ENCODE assay signal across 10 mouse cellular contexts in genomic region chr2:33559334-33559733, GRCm38 (mm10).
DNase-seq lines count a peak whose midpoint lies in the region; ATAC-seq and TF ChIP-seq lines count a peak whose summit lies in the region.
"Had no signal": no experiment of that assay in that cellular context is flagged by ENCODE, and none has a peak within 500 bp of the region (broad histone marks: within the 10 kb centered on the region; RNA-seq: fewer than 3 reads in every experiment).

No protein-coding gene starts in this region.

- no peak for DNase-seq in embryonic facial prominence, embryonic 10.5 days (ENCODE audit: low spot score)
- no peak for DNase-seq in kidney, adult 11 months
- no peak for DNase-seq in stomach, postnatal 0 days (ENCODE audit: low spot score)
- no peak for DNase-seq in ovary, adult 18-20 months (ENCODE audit: low spot score)
- no peak for DNase-seq in layer of hippocampus, adult 8-10 months (ENCODE audit: low spot score in 2 of 2)

- no peaks in the 10 kb centered on the region for H3K36me3 ChIP-seq in embryonic facial prominence, embryonic 13.5 days
- no peaks in the 10 kb centered on the region for H3K36me3 ChIP-seq in embryonic facial prominence, embryonic 10.5 days (replicated peaks)
- no peaks in the 10 kb centered on the region for H3K36me3 ChIP-seq in kidney, embryonic 15.5 days
- H3K36me3 ChIP-seq in stomach, embryonic 14.5 days (ENCODE audit: control insufficient read depth, insufficient read depth, low read length): no peaks in the 10 kb centered on the region
- no peaks in the 10 kb centered on the region for H3K36me3 ChIP-seq in stomach, postnatal 0 days (ENCODE audit: control insufficient read depth, insufficient read depth, low read length)
- H3K36me3 ChIP-seq: G1E had no signal

- no peaks in the 10 kb centered on the region for H3K9me3 ChIP-seq in embryonic facial prominence, embryonic 13.5 days
- H3K9me3 ChIP-seq in embryonic facial prominence, embryonic 10.5 days: no peaks in the 10 kb centered on the region
- H3K9me3 ChIP-seq in kidney, embryonic 15.5 days (replicated peaks): no peaks in the 10 kb centered on the region
- no peaks in the 10 kb centered on the region for H3K9me3 ChIP-seq in stomach, embryonic 14.5 days (ENCODE audit: control insufficient read depth, low read depth, low read length)
- no peaks in the 10 kb centered on the region for H3K9me3 ChIP-seq in stomach, postnatal 0 days (ENCODE audit: control insufficient read depth, low read length)
- H3K9me3 ChIP-seq: G1E had no signal

- H3K4me3 ChIP-seq in embryonic facial prominence, embryonic 13.5 days: peak overlapping the region; percentile 3; the same call in 1 of the 2 replicates
- H3K4me3 ChIP-seq in embryonic facial prominence, embryonic 10.5 days: no peak overlapping the region
- no peak overlapping the region for H3K4me3 ChIP-seq in kidney, embryonic 15.5 days (replicated peaks)
- no peak overlapping the region for H3K4me3 ChIP-seq in stomach, embryonic 14.5 days (ENCODE audit: low read depth, low read length)
- no peak overlapping the region for H3K4me3 ChIP-seq in stomach, postnatal 0 days (ENCODE audit: low read depth, low read length)
- H3K4me3 ChIP-seq: gastrocnemius, adult 2 months had no signal

- no peak for TF ChIP-seq CTCF in stomach, postnatal 0 days (IDR thresholded peaks at IDR 0.05; ENCODE audit: low read depth)

- peaks cover 15% of the 10 kb centered on the region for H3K4me1 ChIP-seq in embryonic facial prominence, embryonic 13.5 days
- H3K4me1 ChIP-seq in embryonic facial prominence, embryonic 10.5 days: peaks cover 26% of the 10 kb centered on the region
- peaks cover 13% of the 10 kb centered on the region for H3K4me1 ChIP-seq in kidney, embryonic 15.5 days
- 0 out of 2 replicates have a peak, but pooled peaks cover 3% of the 10 kb centered on the region for H3K4me1 ChIP-seq in stomach, embryonic 14.5 days (ENCODE audit: control insufficient read depth, insufficient read depth, low read length)
- no peaks in the 10 kb centered on the region for H3K4me1 ChIP-seq in stomach, postnatal 0 days (replicated peaks; ENCODE audit: control insufficient read depth, insufficient read depth)

- ATAC-seq in embryonic facial prominence, embryonic 13.5 days (ENCODE audit: insufficient number of reproducible peaks, insufficient read depth, low FRiP score, low TSS enrichment, low read depth): peak; percentile 26; the same call in 1 of the 2 replicates
- ATAC-seq in kidney, embryonic 15.5 days (replicated peaks; ENCODE audit: low FRiP score): no peak
- no peak; the same call in 1 of the 2 replicates for ATAC-seq in stomach, embryonic 14.5 days (ENCODE audit: insufficient number of reproducible peaks, insufficient read depth, low FRiP score, low read depth)
- ATAC-seq in stomach, postnatal 0 days (ENCODE audit: low FRiP score, low TSS enrichment): no peak

- 14% methylated on average over 7 of the region's 7 CpGs for WGBS in embryonic facial prominence, embryonic 13.5 days
- WGBS in embryonic facial prominence, embryonic 10.5 days: 28% methylated on average over 7 of the region's 7 CpGs
- 41% methylated on average over 7 of the region's 7 CpGs for WGBS in kidney, embryonic 15.5 days
- 29% methylated on average over 7 of the region's 7 CpGs for WGBS in stomach, embryonic 14.5 days
- WGBS in stomach, postnatal 0 days: 20% methylated on average over 7 of the region's 7 CpGs

- H3K4me2 ChIP-seq in embryonic facial prominence, embryonic 13.5 days: peak overlapping the region; percentile 39
- 0 out of 2 replicates have a peak overlapping the region, but pooled peaks have one; percentile 6 for H3K4me2 ChIP-seq in kidney, embryonic 15.5 days
- peak overlapping the region; percentile 16; the same call in 1 of the 2 replicates for H3K4me2 ChIP-seq in stomach, embryonic 14.5 days (replicated peaks; ENCODE audit: low read depth, low read length)
- H3K4me2 ChIP-seq in stomach, postnatal 0 days (replicated peaks; ENCODE audit: low read depth): no peak overlapping the region

- no peak overlapping the region for H3K27ac ChIP-seq in embryonic facial prominence, embryonic 13.5 days
- H3K27ac ChIP-seq in embryonic facial prominence, embryonic 10.5 days (replicated peaks): no peak overlapping the region
- no peak overlapping the region for H3K27ac ChIP-seq in kidney, embryonic 15.5 days
- H3K27ac ChIP-seq in stomach, embryonic 14.5 days (ENCODE audit: low read length): no peak overlapping the region
- H3K27ac ChIP-seq in stomach, postnatal 0 days (replicated peaks): no peak overlapping the region
- H3K27ac ChIP-seq: gastrocnemius, adult 2 months had no signal

- no peak overlapping the region for H3K9ac ChIP-seq in embryonic facial prominence, embryonic 13.5 days
- H3K9ac ChIP-seq in kidney, embryonic 15.5 days: no peak overlapping the region
- H3K9ac ChIP-seq in stomach, embryonic 14.5 days (replicated peaks; ENCODE audit: low read depth, low read length): no peak overlapping the region
- H3K9ac ChIP-seq in stomach, postnatal 0 days (ENCODE audit: low read length): no peak overlapping the region

- H3K27me3 ChIP-seq in embryonic facial prominence, embryonic 13.5 days: peaks cover 20% of the 10 kb centered on the region
- H3K27me3 ChIP-seq in embryonic facial prominence, embryonic 10.5 days (replicated peaks; ENCODE audit: low read depth, poor library complexity, severe bottlenecking): peaks cover 87% of the 10 kb centered on the region
- H3K27me3 ChIP-seq in kidney, embryonic 15.5 days: peaks cover 21% of the 10 kb centered on the region
- H3K27me3 ChIP-seq in stomach, embryonic 14.5 days (ENCODE audit: control insufficient read depth, insufficient read depth, low read length): no peaks in the 10 kb centered on the region
- no peaks in the 10 kb centered on the region for H3K27me3 ChIP-seq in stomach, postnatal 0 days (ENCODE audit: control insufficient read depth, insufficient read depth, low read length)

- TF ChIP-seq EP300 in stomach, postnatal 0 days (optimal IDR thresholded peaks at IDR 0.05): no peak
